Mouse (Mus musculus): Measurements from ENCODE around the gene Gtf3c5. TPM values are rescaled to one million over a fixed set of nuclear protein-coding genes. Genes with fewer than 3 reads are reported as not detected.

The Gtf3c5 gene
- polyA plus RNA-seq, 1 experiment from 2014 or later = 41.9 TPM

- Histone ChIP-seq H3K4me3 (ENCODE audit: low read depth, low read length) (no peak overlapping the region), H3K4me2 (no peak overlapping the region), H3K36me3 (ENCODE audit: insufficient read depth) (no peaks in the 10 kb centered on the region), H3K27me3 (ENCODE audit: insufficient read depth, low read length) (no peaks in the 10 kb centered on the region), H3K9me3 (ENCODE audit: low read depth, low read length) (no peaks in the 10 kb centered on the region), H3K9ac (no peak overlapping the region), H3K4me1 (ENCODE audit: insufficient read depth) (peaks cover 15% of the 10 kb centered on the region), H3K27ac (ENCODE audit: low read depth) (no peak overlapping the region)
- no peak for DNase-seq
- 82% methylated on average over 6 of the region's 6 CpGs for WGBS
- ATAC-seq (ENCODE audit: insufficient read depth) = no peak
- TF ChIP-seq CTCF (IDR thresholded peaks at IDR 0.05; ENCODE audit: low read depth) = no peak
Observed at GRCm38 (mm10) chr2:28521571-28522151, 61.9 kb downstream of the Gtf3c5 start.

GRCm38 (mm10) chr2:28520581-28520980 is 63.0 kb downstream of the Gtf3c5 start:
- no peak for ATAC-seq (ENCODE audit: insufficient read depth)
- no peak overlapping the region for H3K4me3 ChIP-seq (ENCODE audit: low read depth, low read length)
- H3K9ac ChIP-seq = no peak overlapping the region
- H3K4me2 ChIP-seq = no peak overlapping the region
- DNase-seq = no peak
- TF ChIP-seq CTCF (IDR thresholded peaks at IDR 0.05; ENCODE audit: low read depth) = no peak
- no peak overlapping the region for H3K27ac ChIP-seq (ENCODE audit: low read depth)
- no peaks in the 10 kb centered on the region for H3K27me3 ChIP-seq (ENCODE audit: insufficient read depth, low read length)
- 80% methylated on average over 5 of the region's 5 CpGs for WGBS
- H3K9me3 ChIP-seq (ENCODE audit: low read depth, low read length) = no peaks in the 10 kb centered on the region
- H3K36me3 ChIP-seq (ENCODE audit: insufficient read depth) = no peaks in the 10 kb centered on the region
- H3K4me1 ChIP-seq (ENCODE audit: insufficient read depth) = peaks cover 4% of the 10 kb centered on the region

GRCm38 (mm10) chr2:28518231-28518630 is 65.3 kb downstream of the Gtf3c5 start:
- Histone ChIP-seq H3K27me3 (ENCODE audit: insufficient read depth, low read length) (no peaks in the 10 kb centered on the region), H3K9ac (no peak overlapping the region), H3K36me3 (ENCODE audit: insufficient read depth) (no peaks in the 10 kb centered on the region), H3K9me3 (ENCODE audit: low read depth, low read length) (no peaks in the 10 kb centered on the region), H3K4me3 (ENCODE audit: low read depth, low read length) (no peak overlapping the region), H3K27ac (ENCODE audit: low read depth) (no peak overlapping the region), H3K4me1 (ENCODE audit: insufficient read depth) (peaks cover 6% of the 10 kb centered on the region; the same call in 1 of the 2 replicates), H3K4me2 (no peak overlapping the region)
- no peak for ATAC-seq (ENCODE audit: insufficient read depth)
- TF ChIP-seq CTCF (IDR thresholded peaks at IDR 0.05; ENCODE audit: low read depth) = no peak
- DNase-seq = no peak
- WGBS = 35% methylated on average over 2 of the region's 2 CpGs

GRCm38 (mm10) chr2:28517206-28517909 is 66.2 kb downstream of the Gtf3c5 start:
- H3K4me3 ChIP-seq (ENCODE audit: low read depth, low read length) = no peak overlapping the region
- peak; percentile 85 for DNase-seq
- no peak overlapping the region for H3K9ac ChIP-seq
- H3K27ac ChIP-seq (ENCODE audit: low read depth) = no peak overlapping the region
- H3K9me3 ChIP-seq (ENCODE audit: low read depth, low read length) = no peaks in the 10 kb centered on the region
- no peaks in the 10 kb centered on the region for H3K27me3 ChIP-seq (ENCODE audit: insufficient read depth, low read length)
- 43% methylated on average over 5 of the region's 5 CpGs for WGBS
- H3K36me3 ChIP-seq (ENCODE audit: insufficient read depth) = no peaks in the 10 kb centered on the region
- 0 out of 2 replicates have a peak, but pooled peaks have one; percentile 7 for ATAC-seq (ENCODE audit: insufficient read depth)
- peak; percentile 89 for TF ChIP-seq CTCF (IDR thresholded peaks at IDR 0.05; ENCODE audit: low read depth)
- H3K4me1 ChIP-seq (ENCODE audit: insufficient read depth) = peaks cover 6% of the 10 kb centered on the region; the same call in 1 of the 2 replicates
- H3K4me2 ChIP-seq = no peak overlapping the region

Small RNA genes lying within 50 kb of the gene (microRNA-seq; reads per million reads assigned to microRNA genes)
- not detected for gene Gm22824 (ENCODE audit: borderline number of aligned reads)

Other genes with a start within 250 kb of the Gtf3c5 start
- gene Ppp1r26, start 137.0 kb downstream of the Gtf3c5 start, polyA plus RNA-seq (2014; fragmentation: Nextera tagmentation; extraction: Ambion mirVana) = 5.9 and 6.8 TPM in 2 replicates
- gene 1700007K13Rik, start 117.4 kb downstream of the Gtf3c5 start, polyA plus RNA-seq (2014; fragmentation: Nextera tagmentation; extraction: Ambion mirVana) = 1.3 TPM in 1 of 2 replicates, not detected in the other
- 58.5 and 59.9 TPM in 2 replicates for gene Mrps2, start 115.7 kb downstream of the Gtf3c5 start, polyA plus RNA-seq (2014; fragmentation: Nextera tagmentation; extraction: Ambion mirVana)
- 0.41 and 0.76 TPM in 2 replicates for gene Gbgt1, start 86.9 kb downstream of the Gtf3c5 start, polyA plus RNA-seq (2014; fragmentation: Nextera tagmentation; extraction: Ambion mirVana)
- gene Gm10134, start 77.7 kb downstream of the Gtf3c5 start, polyA plus RNA-seq (2014; fragmentation: Nextera tagmentation; extraction: Ambion mirVana) = 1.2 and 2.4 TPM in 2 replicates
- 34.3 and 34.7 TPM in 2 replicates for gene Ralgds, start 70.6 kb downstream of the Gtf3c5 start, polyA plus RNA-seq (2014; fragmentation: Nextera tagmentation; extraction: Ambion mirVana)
- not detected in 2 replicates for gene Cel, start 20.3 kb downstream of the Gtf3c5 start, polyA plus RNA-seq (2014; fragmentation: Nextera tagmentation; extraction: Ambion mirVana)
- gene Gfi1b, start 38.2 kb upstream of the Gtf3c5 start, polyA plus RNA-seq (2014; fragmentation: Nextera tagmentation; extraction: Ambion mirVana) = 0.51 and 0.69 TPM in 2 replicates
- gene Tsc1, start 57.5 kb upstream of the Gtf3c5 start, polyA plus RNA-seq (2014; fragmentation: Nextera tagmentation; extraction: Ambion mirVana) = 19.9 and 22.2 TPM in 2 replicates
- gene Spaca9, start 116.0 kb upstream of the Gtf3c5 start, polyA plus RNA-seq (2014; fragmentation: Nextera tagmentation; extraction: Ambion mirVana) = 1.8 and 2.5 TPM in 2 replicates
- 0.61 and 0.93 TPM in 2 replicates for gene Ak8, start 116.4 kb upstream of the Gtf3c5 start, polyA plus RNA-seq (2014; fragmentation: Nextera tagmentation; extraction: Ambion mirVana)

All from lung, embryonic 14.5 days (tissue).